Mouse (Mus musculus) cerebellum, postnatal 25 days (tissue): ENCODE results near the gene Slfn14.
"Not testable (repeated sequence)": the region's sequence is repeated elsewhere in the genome, so short reads cannot be mapped to it uniquely, and the experiment has no call there.

Experiments
- DNase-seq, 2 experiments: peaks; one replicate each; pipeline ENCODE4 v3.0.0; 2021; ENCODE audit warnings: mixed read lengths in 2 of 2

Gene Slfn14

DNA sequence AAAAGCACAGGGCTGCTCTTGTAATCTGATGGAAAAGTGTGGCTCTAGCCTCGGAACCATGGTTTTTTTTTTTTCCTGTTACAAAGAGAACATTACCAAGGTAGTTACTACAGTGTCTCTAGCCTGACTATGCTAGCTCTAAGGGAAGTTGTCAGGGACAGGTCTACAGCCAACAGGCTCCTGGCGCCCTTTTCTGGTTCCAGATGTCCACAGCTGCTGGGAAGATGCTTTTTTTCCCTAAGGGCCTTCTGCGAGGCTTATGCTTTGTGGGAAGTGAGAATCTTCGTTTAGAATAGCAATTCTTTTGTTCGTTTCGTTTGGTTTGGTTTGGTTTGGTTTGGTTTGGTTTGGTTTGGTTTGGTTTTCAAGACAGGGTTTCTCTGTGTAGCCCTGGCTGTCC is 6.8 kb downstream of the Slfn14 start:
- no peak for DNase-seq

DNA sequence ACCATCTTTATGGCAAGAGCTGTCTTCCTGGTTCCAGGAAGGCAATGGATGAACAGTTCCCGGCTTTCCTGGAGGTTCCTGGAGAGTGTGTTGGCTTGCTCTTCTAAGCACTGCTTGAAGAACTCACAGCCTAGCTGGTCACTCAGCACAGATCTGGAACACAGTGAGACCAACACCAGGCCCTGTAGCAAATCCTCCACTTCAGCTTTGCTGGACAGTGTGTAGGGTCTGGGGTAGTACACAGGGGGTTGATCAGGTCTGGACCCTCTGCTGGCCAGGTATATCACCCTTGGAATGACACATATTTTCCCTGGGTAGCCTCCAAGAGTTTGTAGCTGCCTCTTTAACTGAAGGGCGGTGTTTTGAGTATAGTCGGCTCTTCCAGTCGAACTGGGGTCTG is 7.5 kb downstream of the Slfn14 start:
- no peak for DNase-seq

DNA sequence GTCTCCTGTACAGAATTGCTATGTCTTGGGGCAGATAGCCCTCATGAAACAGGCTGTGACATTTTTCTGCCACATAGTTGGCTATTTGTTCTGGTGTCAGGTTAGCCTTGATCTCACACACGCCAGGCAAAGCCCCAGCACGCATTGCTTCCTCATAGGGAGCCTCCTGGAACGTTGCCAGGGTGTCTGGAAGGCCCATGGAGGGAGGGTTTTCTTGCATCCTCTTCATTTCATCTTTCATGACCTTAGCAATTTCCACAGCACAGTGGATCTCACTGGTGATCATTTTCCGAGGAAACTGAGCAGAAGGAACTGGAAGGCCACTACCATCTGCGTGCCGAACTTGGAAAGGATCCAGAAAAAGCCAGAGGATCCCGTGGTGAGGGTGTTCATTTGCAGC is 10.3 kb downstream of the Slfn14 start:
- DNase-seq, result no peak

DNA sequence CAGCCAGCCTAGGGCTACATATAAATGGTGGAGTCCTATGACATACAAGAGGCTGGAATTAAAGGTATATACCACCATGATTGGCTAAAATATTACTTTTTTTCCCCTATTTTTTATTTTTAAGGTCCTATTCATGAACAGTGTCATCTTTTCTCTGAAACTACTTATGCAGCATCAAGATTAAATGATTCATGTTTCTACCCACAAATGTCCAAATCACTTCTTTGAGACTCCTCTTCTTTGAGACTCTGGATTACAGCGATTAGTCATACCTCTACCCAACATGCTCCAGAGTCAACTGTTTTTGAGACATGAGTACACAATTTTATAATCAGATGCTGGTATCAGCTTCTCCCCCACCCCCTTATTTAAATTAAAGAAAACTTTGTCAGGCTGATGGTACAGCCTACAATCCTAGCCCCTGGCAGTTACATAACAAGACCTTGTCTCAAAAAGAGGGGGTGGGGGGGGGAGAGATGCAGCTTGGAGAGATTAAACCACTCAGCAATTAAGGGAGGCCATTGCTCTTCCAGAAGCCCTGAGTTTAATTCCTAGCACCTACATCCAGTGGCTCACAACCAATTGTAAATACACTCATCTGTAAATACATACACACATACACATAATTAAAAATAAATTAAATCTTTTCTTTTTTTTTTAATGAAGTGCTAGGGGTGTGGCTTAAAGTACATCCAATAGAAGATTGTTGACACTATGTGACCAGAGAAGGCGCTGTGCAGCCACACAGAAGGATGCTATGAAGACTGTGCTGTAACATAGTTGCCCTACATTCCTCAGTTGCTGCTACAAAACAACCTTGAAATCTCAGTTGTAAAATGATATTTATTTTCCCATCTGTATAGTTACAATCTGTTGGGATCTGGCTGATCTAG is 14.3 kb downstream of the Slfn14 start:
- DNase-seq, result peak in 1 of 2 experiments; percentile 46

DNA sequence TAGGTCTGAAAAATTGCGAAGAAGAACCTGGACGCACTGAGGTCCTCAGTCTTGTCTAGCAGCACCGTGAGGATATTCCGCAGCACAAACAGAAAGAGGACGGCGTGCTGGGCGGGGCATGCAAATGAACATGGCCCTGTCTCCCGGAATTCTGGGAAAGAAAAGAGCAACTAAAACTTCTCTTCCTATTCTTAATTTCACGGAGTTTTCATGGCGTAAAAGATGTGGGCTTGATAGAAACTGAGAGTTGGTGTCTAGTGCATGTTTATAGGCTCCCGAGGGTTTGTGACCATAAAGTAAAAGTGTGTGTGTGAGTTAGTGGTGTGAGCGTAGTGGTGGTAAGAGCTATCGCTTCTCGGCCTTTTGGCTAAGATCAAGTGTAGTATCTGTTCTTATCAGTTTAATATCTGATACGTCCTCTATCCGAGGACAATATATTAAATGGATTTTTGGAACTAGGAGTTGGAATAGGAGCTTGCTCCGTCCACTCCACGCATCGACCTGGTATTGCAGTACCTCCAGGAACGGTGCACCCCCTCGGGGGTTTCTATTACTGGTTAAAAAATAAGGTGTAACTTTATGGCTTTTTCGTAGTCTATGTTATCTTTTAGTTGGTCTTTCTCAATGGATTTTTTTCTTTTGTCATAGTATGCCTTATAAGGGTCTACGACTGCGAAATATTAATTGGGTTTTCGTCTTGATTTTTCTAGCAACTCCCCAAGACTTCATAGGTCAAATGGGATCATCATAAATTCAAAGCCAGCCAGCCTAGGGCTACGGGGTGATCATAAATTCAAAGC is 15.2 kb downstream of the Slfn14 start:
- DNase-seq, result peak in 1 of 2 experiments; percentile 87

DNA sequence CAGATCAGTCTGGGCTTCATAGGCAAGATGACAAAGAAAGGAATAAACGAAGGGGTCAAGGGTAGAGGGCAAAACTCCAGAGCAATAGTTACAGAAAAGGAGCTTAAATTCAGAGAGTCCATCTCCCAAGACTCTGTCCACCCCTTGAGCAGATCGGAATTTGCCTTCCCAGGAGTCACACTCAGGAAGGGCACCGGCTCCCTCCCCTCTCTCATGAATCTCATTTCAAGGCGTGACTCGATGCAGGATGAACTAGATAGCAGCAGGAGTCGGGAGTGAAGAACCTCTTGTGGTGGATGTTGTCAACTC is 15.7 kb downstream of the Slfn14 start:
- peak in 1 of 2 experiments; percentile 87 for DNase-seq

DNA sequence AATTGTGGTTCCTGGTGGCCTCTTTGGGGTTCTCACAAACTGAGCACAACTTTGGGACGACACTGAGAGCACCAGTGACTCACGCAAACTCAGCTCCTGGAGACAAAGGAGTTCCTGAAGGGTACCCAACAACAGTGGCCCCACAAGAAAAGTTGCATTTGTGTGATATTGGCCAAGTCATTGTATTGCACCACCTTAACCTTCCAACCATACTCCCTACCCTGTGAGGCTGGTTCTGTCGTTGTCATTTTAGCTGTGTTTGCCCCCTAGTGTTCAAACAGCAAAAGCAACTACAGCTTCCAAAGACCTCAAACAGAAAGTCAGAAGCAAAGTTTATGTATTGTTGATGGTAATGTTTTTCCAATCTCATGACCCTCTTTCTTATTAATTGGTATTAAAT is 23.4 kb downstream of the Slfn14 start:
- no peak for DNase-seq

DNA sequence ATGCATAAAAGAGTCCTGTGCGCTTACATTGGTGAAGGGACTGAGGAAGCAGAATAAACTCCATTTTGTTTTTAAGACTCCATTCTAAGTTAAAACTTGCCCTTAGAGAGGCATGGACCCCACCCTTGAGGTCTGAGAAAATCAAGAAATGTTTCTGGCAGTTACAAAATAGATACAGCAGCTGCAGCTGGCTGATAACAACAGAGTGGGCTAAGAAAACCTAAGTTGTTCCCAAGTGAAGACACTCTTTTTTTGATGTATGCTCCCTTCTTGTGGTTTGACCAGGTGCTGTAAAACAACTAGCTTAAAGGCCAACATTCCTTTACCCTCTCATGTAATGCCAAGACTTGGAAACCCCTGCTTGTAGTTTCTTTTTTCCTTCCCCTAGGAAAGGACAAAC is 23.9 kb downstream of the Slfn14 start:
- no peak for DNase-seq

DNA sequence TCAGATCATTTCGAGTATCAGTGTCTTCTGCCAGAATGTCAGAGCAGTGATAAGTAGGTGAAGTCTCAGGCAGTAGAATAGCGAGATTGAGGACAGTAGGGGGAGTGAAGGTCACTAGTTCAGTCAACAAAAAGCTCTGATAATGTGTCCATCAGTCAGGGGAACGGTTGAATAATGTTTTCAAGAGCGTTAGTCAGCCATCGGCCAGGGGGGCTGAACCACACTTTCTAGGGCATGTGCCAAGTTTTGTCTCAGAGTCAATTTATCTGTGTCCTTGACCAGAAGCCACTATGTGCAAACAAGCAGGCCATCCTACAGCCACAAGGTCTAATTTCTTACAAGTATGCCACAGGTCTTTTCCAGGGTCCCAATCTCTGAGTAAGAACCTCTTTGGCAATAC is 29.3 kb downstream of the Slfn14 start:
- DNase-seq, result not testable (repeated sequence)

DNA sequence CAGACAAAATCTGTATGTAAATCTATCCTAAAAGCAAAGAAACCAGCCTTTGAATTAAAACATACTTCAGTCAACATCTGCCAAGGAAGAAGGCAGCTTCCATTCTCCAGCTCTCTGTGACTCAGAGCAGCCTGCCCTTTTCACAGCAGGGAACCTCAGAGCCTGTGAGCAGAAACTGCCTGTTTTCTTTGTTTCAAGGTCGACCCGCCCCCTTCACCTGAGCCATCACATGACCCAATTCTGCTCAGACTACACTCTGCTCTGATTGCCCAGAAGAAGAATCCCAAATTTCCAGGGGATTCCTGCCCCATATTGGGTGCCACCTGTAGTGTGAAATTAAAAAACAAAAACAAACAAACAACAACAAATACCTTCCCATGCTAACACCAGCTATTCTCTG is 46.7 kb downstream of the Slfn14 start:
- no peak for DNase-seq

DNA sequence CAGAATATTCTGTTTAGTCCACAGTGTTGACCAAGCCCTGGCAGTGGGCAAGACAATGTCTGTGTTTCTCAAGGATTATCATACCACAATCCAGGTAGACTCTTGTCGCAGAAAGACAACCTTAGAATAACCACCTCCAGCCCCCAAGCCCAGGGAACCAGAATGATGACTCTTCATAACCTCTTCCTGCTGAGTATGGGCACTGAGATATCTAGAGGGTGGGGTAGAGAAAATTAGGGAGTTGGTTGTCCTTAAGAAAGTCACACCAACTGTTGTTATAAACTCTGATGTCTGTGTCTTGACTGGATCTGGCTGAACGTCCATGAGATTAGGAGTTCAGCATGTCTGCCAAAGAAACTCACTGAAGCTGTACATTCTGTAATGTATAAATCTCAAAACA is 48.1 kb downstream of the Slfn14 start:
- DNase-seq, result no peak

DNA sequence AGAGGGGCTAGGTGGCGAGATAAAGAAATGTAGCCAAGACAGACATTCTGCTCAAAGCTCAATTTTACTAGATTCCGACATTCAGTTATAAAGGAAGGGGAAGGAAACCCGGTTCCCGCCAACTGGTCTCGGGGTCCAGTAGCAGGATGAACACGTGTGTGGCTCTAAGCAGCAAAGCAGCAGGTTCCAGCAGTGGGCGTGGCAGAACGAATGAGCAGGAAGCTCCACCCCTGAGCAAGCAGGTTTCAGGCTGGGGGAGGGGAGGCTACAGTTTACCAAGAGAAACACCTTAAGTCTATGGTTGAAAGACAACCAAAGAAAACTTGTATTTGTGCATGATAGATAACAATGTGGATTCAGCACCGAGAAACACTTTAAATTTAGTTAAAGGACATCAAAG is 49.1 kb downstream of the Slfn14 start:
- DNase-seq, result not testable (repeated sequence)

DNA sequence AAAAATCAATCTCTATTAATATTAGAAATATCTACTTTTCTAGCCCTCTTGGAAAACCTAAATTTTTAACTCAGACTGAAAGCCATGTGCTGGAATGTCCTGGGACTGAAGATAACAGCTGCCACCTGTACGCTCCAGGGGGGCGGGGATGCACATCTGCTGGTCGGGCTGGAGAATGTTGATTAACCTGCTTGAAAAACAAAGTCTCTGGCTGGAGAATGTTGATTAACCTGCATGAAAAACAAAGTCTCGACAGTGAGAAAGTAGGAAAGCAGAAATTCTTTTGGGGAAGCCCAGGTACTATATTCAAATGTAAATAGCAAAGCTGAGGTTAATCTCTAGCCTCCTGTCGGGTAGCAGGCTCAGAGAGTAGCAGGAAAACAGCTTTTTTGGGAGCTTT is 52.9 kb downstream of the Slfn14 start:
- DNase-seq, result not testable (repeated sequence)

DNA sequence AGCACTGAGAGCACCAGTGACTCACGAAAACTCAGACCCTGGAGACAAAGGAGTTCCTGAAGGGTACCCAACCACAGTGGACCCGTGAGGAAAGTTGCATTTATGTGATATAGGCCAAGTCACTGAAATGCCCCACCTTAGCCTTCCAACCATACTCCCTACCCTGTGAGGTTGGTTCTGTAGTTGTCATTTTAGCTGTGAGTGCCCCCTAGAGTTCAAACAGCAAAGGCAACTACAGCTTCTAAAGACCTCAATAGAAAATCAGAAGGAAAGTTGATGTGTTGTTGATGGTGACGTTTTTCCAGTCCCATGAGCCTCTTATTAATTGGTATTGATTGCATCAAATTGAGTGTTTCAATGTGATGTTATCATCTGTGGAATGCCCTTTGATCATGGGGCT is 55.6 kb downstream of the Slfn14 start:
- DNase-seq, result peak in 1 of 2 experiments; percentile 7

DNA sequence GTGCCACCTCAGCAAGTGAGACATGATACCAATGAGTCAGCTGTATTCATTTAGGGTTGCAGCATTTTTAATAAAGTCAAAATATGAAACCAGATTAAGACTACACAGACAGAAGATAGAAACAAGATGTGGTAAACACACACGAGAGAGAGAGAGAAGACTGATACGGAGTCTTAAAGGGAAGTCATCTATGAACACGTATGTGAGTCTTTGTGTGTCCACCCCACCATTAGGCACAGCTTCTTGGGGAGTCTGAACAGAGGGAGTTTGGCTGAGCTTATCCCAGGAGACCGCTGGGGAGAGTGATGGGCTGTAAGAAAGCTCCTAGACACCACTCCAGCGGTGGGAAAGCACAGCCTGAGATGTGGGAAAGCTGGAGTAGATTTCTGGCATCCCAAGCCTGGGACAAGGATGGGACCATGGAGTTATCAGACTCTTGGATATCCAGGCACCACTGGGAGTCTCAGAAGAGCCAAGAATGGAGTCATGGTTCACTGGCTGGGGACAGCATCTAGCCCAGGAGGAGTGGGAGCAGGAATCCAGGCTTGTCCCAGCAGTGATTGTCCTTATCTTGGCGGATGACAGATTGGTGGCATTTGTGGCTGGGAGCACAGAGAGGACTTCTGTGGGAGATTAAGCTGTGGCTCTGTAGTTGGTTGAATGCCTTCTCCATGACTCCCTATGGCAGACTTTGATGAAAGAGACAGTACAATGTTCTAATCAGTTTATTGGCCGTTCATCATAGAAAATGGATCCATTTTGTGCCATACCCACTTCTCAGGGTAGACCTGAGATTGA is 58.4 kb downstream of the Slfn14 start:
- DNase-seq, result no peak

DNA sequence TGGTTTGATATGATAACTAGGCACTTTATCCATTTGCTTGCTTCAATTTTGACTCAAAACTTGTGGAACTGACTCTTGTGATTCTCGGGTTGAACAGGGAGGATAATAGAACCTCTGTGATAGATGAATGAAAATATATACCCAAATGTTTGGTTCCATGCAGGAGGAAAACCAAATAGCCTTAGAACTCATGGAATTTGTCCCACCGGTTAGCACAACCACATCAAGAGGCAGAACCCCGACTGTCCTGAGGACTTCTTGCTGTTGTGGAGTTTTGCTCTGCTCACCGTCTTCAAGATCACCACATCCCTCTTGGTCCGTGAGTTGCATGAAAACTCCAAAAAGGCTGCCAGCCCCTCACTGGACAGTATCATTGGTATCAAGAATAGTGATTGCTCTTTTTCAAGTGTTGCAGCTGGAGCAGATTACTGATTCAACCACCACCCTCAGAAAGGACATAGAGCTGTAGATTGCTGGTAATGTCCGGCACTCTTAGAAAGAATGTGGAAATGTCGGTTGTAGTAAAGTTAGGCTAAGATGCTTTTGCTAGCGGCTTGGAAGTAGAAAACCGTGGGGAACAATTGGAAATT is 61.1 kb downstream of the Slfn14 start:
- DNase-seq, result no peak
